Mouse (Mus musculus) E14TG2a.4 (cell line): ENCODE data around the gene Nsmce3.

Experiments
- CTCF ChIP-seq: conservative IDR thresholded peaks from 2 replicates; pipeline ENCODE4 v1.5.1; 2014; ENCODE audit warnings: low read length
- NANOG ChIP-seq: IDR thresholded peaks from 2 replicates; pipeline ENCODE4 v1.6.1; 2014; ENCODE audit warnings: borderline replicate concordance, low read length, mixed read lengths
- POU5F1 ChIP-seq: IDR thresholded peaks from 2 replicates; pipeline ENCODE4 v1.6.1; 2014; ENCODE audit warnings: low read length, borderline replicate concordance

GRCm38 (mm10) chr7:64882243-64882642 is 9.4 kb upstream of the Nsmce3 start:
- TF ChIP-seq CTCF (no peak), NANOG (no peak), POU5F1 (no peak)
